Mouse (Mus musculus): ENCODE measurements at regions not wholly inside any gene's neighbourhood (a gene's known extent, or its start where the extent isn't known, plus 50 kb on each side); places are given as distances from the start of the nearest gene placed in this dataset.

- no peak for TF ChIP-seq POLR2A (IDR thresholded peaks at IDR 0.05; ENCODE audit: insufficient read depth, low read length)
- no peak for TF ChIP-seq CTCF (IDR thresholded peaks at IDR 0.05; ENCODE audit: low read depth, low read length)
Measured at GRCm38 (mm10) chr9:62590407-62591195, 53.8 kb upstream of the Coro2b start.

Data from ES-Bruce4 (cell line).